Mouse (Mus musculus): ENCODE data around the gene Slc23a2. TPM values are rescaled to one million over a fixed set of nuclear protein-coding genes. Genes with fewer than 3 reads are reported as not detected.

Gene Slc23a2
- total RNA-seq, 2 experiments from 2014 or later = 93.1 to 96.0 TPM

GRCm38 (mm10) chr2:132048143-132048772 lies 96.7 kb downstream of the Slc23a2 start:
- TF ChIP-seq CTCF (conservative IDR thresholded peaks at IDR 0.05) = no peak
- Histone ChIP-seq H3K4me3 (no peak overlapping the region), H3K27ac (peak overlapping the region; percentile 61)
- no peak for DNase-seq (ENCODE audit: low spot score in 2 of 2)

DNA sequence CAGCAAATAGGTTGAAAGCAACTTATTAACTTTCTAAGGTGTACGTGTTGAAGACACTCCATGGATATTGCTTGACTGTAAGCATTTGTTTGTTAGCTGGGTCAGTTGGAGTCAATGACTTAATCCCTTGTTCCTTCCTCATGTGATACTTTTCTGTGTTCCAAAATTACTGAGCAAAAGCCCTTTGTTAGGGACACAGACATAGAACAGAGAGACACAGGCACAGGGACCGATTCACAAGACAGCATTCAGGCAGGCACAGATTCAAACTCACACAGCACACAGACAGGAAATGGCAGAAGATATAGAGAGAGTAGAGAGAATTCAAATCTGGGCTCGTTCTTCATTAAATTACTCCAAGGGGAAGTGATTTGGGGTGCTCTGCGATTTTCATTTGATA lies 97.5 kb downstream of the Slc23a2 start:
- Histone ChIP-seq H3K4me3 (no peak overlapping the region), H3K27ac (peak overlapping the region; percentile 61)
- no peak for TF ChIP-seq CTCF (conservative IDR thresholded peaks at IDR 0.05)
- no peak for DNase-seq (ENCODE audit: low spot score in 2 of 2)

GRCm38 (mm10) chr2:132046659-132047058 lies 98.2 kb downstream of the Slc23a2 start:
- H3K4me3 ChIP-seq = no peak overlapping the region
- no peak overlapping the region for H3K27ac ChIP-seq
- TF ChIP-seq CTCF (conservative IDR thresholded peaks at IDR 0.05) = no peak
- no peak for DNase-seq (ENCODE audit: low spot score in 2 of 2)

DNA sequence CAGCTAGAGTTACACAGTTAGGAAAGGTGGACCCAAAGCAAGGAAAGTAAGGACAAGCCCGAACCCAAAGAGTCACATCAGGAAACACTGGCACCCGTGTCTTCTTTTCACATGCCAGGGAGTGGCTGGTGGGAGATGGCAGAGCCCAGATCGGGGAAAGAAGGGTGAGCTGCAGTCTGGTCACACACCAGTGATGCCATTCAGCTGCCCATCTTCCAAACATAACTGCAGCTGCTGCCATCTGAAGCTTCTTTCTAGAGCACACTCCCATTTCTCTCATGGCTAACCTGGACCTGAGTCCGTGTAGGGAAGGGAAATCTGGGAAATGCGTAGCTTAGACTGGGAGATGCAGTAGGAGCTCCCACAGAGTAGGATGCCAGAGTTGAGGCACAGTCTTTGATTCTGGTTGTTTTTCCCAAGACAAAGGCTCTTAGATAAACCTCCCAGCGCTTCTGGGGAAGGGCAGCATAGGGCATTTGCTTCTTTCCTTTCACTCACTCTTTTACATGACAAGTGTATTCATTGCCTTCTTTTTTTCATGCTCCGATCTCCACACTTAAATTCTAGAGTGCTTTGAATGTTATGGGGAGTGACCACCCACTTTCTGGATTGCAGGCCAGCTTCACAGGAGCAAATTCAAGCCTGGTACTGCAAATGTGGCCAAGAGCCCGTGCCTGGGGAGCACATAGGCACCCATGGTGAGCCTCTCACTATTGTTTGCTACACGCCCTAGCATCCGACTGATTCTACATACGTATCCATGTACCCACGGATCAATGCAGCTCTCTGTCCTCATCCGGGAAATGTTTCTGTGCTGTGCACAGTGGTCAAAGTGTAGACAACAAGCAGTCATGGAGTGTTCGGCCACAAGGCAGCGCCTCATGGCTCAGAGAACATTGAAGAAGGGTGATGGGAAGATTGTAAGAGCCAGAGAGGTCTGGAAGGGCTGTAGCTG lies 100.3 kb downstream of the Slc23a2 start:
- H3K4me3 ChIP-seq = no peak overlapping the region
- DNase-seq (ENCODE audit: low spot score in 2 of 2) = no peak
- H3K27ac ChIP-seq = peak overlapping the region; percentile 64
- TF ChIP-seq CTCF (conservative IDR thresholded peaks at IDR 0.05) = no peak

DNA sequence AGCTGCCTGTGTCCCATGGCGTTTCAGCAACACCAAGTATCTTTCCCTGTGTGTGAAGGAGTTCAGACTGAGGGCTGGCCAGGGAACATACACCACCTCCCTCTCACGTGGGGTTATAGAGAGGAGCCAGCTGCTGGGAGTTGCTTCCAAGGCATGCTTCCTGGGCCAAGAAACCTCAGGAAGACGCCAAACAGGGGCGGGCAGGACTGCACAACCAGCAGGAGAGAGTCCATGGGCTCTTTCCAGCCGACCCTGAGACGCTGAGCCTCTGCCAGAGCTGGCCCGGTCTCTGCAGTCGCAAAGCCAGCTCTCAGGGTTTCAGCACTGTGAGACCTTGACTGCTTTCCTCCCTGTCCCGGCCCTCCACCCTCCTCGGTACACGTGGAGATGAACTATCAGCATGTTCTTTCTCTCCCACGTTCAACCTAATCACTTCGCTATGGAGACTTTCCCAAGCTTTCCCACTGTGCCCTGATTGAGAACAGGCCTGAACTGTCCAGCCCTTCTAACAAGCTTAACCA lies 101.7 kb downstream of the Slc23a2 start:
- no peak for TF ChIP-seq CTCF (conservative IDR thresholded peaks at IDR 0.05)
- DNase-seq (ENCODE audit: low spot score in 2 of 2) = peak; percentile 58 to 77
- Histone ChIP-seq H3K4me3 (no peak overlapping the region), H3K27ac (peak overlapping the region; percentile 64)

DNA sequence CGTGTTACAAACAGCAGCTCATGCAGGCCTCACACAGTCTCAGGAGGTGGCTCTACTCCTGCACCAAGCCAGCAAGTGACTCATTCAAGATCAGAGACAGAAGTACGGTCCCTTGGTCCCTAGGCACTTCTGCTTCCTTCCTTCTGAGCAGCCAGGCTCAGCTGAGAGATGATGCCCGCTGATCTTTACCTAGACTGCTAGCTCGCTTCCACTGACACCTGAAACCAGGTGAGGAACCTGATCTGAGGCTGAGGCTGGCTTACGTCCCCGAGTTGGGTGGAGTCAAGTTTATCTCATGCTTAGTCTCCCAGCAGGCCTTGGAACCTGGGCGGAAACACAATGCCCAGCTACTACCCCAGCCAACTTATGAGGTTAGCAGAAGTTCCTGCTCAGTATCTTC lies 105.0 kb downstream of the Slc23a2 start:
- no peak for DNase-seq (ENCODE audit: low spot score in 2 of 2)
- TF ChIP-seq CTCF (conservative IDR thresholded peaks at IDR 0.05) = no peak
- no peak overlapping the region for H3K4me3 ChIP-seq

GRCm38 (mm10) chr2:132036326-132036725 lies 108.6 kb downstream of the Slc23a2 start:
- no peak for TF ChIP-seq CTCF (conservative IDR thresholded peaks at IDR 0.05)
- no peak overlapping the region for H3K27ac ChIP-seq
- DNase-seq (ENCODE audit: low spot score in 2 of 2) = no peak
- no peak overlapping the region for H3K4me3 ChIP-seq

More for the DNA sequence above, 105.0 kb downstream of the Slc23a2 start:
- H3K27ac ChIP-seq = no peak overlapping the region

- Histone ChIP-seq H3K27ac (peak overlapping the region; percentile 82), H3K4me3 (no peak overlapping the region)
- TF ChIP-seq CTCF (conservative IDR thresholded peaks at IDR 0.05) = no peak
- DNase-seq (ENCODE audit: low spot score in 2 of 2) = no peak
Measured at GRCm38 (mm10) chr2:132035470-132035835, 109.5 kb downstream of the Slc23a2 start.

DNA sequence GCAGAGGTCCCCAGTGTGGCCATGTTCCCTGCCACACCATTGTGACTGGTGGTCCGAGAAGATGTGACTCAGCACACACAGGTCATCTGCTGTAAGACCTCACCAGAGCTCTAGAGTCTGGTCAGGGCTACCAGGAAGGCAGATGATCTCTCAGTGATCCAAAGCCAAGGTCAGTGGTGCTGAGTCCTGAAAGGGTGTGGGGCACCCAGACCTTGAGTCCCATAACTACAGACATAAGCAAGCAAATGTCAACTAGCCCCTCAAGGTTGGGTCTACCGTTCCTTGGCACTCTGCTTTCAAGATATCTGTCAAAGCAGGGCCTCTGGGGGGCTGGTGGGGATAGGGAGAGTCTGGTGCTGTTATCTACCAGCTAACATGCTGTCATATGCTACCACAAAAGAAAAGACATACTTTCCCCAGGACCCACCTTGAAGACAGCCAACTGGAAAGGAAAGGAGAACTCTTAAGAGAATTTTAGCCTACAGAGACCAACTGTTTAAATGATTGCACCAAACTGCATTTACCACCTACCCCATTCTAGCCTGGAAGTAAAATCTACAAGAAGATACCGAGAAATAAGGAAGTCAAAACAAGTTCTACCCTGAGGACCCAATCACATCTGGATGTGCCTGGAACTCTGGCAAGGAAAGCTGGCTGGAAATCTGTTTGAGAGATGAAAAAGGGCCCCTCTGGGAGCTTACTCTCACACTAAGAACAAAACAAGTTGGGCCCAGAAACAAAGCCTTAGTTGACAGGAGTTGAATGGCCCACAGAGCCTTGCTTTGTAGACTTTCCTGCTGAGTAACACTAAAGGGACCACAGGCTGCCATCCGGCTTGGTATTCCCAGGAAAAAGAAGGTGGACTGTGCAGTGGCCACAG lies 110.1 kb downstream of the Slc23a2 start:
- peak in 1 of 2 experiments; percentile 20 for DNase-seq (ENCODE audit: low spot score in 2 of 2)
- TF ChIP-seq CTCF (conservative IDR thresholded peaks at IDR 0.05) = no peak
- H3K4me3 ChIP-seq = no peak overlapping the region
- peak overlapping the region; percentile 82 for H3K27ac ChIP-seq

GRCm38 (mm10) chr2:132031364-132032095 lies 113.4 kb downstream of the Slc23a2 start:
- no peak for DNase-seq (ENCODE audit: low spot score in 2 of 2)
- Histone ChIP-seq H3K27ac (peak overlapping the region; percentile 95), H3K4me3 (no peak overlapping the region)
- no peak for TF ChIP-seq CTCF (conservative IDR thresholded peaks at IDR 0.05)

GRCm38 (mm10) chr2:132030418-132031363 lies 114.2 kb downstream of the Slc23a2 start:
- Histone ChIP-seq H3K4me3 (peak overlapping the region; percentile 72), H3K27ac (peak overlapping the region; percentile 95)
- TF ChIP-seq CTCF (conservative IDR thresholded peaks at IDR 0.05) = no peak
- peak in 1 of 2 experiments; percentile 58 for DNase-seq (ENCODE audit: low spot score in 2 of 2)
